Mouse (Mus musculus): ENCODE data around the gene Lrpprc.

Gene Lrpprc

DNA sequence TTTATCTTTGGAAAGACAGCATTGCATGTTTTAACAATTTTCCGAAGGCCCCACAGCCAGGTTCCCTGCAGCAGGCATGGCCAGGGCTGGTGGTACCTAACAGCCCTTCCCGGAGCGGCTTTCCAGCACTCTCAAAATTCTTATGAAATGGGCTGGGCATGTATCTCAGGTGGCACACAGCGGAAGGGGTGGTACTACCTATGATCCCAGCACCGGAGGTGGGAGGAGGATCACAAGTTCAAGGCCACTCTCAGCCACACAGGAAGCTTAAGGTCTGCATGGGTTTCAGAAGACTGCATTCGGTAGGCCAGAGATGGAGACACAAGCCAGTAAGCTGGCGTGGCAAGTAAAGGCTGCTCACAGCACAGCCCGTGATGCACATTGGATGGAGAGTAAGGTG is 31.6 kb downstream of the Lrpprc start:
- in situ Hi-C loops (cut with MboI), result no loop called here

DNA sequence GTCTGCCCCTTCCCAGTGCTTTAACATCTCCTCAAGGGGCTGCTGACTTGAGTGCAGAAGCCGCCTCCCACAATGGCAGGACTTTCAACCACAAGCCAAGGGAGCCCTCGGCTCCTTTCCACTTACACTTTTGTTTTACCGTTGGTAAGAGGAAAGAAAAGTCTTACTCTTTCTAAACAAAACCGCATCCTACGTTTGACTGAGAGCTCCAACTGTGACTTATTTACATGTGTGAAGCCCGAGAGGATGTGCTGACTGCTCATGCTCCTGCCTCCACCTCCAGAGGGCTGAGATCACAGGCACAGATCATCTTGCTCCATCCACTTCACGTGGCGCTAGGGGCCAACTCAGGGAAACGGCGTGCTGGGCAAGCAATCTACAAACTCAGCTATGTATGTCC is 32.2 kb downstream of the Lrpprc start:
- in situ Hi-C loops (cut with MboI), result no loop called here

DNA sequence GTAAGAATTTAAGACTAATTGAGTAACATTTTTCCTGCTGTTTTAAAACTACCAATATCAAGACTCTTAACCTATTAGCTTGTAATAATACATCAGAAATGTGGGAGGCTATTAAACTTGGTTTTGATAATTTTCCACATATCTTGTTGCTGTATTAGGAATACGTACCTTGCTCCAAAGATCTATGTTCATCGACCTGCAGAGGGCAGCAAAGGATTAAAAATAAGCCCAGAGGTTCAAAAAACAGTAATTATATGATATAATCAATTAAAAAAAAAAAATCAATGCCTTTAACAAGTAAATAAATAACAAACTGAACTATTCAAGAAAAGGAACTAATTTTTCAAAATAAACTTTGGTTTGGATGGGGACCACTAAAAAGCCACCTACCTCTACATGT is 34.5 kb downstream of the Lrpprc start:
- in situ Hi-C loops (cut with MboI), result no loop called here

DNA sequence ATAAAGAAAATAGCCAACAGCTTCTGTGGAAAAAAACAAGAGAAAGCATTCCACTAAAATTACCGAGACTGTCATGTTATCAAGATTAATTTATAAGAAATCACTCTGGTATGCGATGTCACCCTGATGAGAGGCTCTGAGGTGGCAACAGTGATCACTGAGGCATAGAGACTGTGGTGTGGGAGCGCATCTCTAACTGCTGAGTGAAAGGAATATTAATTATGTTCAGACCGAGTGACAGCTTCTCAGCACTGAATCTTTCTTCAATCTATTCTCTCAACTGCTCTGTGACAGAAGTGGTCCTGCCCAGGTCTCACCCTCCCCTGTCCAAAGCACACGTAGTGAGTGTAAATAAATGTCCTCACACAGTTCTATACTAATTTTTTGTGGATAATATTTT is 37.1 kb downstream of the Lrpprc start:
- in situ Hi-C loops (cut with MboI), result no loop called here

DNA sequence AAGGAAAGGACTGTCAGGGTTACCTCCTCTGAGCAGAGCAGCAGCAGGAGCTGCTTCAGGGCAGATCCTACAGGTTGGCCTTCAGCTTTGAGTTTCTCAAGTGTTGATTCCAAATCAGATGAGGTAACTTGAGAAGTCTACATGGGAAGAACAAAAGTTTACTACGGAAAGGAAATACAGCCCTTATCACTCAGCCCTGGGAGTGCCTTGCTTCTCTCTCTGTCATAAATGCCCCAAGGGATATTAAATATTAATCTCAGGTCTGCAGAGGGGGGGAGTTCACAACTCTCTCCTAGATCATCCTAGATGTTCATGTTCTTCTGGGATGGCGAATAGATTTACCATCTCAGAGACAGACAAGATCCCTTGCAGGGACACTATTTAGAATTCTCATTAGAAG is 38.3 kb downstream of the Lrpprc start:
- in situ Hi-C loops (cut with MboI), result no loop called here

DNA sequence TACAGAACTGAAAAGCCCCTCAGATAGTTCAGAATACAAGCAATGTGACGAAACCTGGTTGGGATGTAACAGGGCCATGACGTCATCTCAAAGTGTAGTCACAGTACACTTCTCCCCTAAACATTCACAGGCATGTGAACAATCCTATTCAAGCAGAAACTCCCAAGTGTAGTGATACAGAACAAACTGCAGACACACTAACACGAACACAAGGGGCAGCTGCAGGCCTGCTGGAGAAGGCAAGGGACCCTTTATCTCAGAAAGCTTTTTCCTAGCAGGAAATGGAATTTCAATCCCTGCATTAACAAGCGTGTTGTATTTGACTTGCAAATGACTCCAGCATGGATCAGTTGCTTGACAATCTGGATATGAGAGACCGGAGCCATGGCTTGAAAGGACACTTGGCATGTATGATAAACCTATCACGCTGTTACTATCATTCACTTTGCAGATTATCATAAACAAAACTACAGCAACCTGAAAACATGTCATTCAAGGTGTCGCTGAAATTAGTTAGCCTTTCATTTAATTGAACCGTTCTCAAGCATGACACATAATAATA is 38.9 kb downstream of the Lrpprc start:
- in situ Hi-C loops (cut with MboI), result no loop called here

DNA sequence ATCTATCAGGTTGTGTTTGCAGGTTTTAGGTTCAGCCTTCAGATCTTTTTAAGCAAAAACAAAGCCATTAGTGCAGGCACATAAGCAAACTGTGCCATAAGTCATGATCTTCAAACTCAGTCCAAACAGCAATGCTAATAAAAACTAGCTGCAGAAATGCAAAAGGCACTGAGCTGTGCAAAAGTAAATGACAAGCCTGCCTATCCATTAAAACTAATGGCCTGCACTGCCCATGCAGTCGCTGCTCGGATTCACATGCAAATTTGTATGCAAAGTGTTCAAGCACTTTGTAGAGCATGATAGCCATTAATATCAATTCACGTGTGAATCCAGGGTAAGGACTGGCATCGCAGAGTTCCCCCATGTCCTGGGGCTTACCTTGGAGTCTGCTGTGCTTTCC is 40.5 kb downstream of the Lrpprc start:
- in situ Hi-C loops (cut with MboI), result no loop called here

DNA sequence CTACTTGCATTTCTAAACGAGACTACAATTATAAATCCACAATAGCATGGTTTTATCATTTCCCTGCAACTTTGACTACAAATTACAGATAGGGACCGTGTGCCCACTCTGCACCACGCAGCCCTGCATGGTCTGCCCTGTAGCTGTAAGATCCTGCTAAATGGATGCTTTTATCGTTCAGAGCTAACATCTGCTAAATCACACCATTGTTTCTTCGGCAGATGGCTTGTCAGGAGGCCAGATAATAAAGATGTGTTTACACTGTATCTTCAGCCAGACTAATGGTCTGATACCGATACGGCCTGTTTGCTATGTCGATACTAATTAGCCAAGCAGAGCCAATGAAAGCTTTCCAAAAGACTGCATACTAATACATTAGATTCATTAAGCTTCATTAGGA is 41.3 kb downstream of the Lrpprc start:
- in situ Hi-C loops (cut with MboI), result no loop called here

DNA sequence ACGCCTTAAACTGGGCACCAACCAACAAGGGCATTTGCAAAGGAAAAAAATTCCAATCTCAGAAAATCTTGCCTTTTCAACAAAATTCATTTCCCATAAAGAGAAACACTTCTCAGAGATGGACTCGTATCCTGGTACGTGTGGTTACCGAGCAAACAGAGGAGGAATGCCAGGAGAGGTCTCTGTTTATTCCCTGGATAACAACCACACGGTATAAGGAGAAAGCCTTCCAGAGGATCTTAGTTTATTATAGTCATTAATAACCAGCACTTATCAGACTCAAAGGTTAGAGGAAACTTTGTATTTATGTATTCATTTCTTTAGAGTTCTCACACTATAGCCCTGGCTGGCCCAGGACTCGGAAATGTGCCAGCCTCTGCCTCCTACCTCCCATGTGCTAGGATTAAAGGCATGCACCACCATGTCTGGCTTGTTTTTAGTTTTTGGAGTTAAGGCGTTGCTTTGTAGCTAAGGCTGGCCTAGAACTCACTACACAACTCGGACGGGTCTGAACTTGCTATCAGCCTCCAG is 42.4 kb downstream of the Lrpprc start:
- in situ Hi-C loops (cut with MboI), result no loop called here

DNA sequence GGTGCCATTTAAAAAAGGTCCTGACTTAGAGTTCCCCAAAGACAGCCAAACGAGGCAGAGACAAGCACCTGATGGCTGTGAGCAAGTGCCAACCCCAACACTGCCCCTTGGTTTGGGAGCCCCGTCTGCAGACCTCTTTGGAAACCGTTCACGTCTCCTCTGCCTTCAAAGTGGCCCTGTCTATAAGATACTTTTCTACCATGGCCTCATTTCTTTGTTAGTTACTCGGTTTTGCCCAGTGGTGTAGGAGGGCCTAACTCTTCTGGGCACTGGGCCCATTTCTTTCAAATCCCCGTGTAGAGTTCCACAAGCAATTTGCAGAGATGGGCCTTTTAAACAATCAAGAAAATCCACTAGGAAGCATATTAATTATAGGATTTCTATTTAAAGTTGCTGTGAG is 43.4 kb downstream of the Lrpprc start:
- in situ Hi-C loops (cut with MboI), result no loop called here

DNA sequence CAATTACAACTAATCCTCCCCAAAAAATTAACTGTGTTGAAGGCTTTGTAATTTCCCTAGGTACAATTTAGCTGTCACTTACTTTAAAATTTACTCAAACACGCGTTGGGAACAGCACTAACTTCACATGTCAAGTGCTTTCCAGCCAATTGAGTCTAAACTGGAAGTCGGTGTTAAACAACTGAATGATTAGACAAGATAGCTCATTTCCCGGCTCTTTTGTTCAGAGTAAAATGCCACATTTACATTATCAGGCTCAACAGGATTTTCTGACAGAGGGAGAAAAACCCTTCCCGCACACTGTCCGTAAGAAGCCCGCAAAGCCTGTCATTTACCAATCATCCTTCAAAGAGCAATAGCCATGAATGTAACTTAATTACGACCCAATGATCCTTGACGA is 45.6 kb downstream of the Lrpprc start:
- in situ Hi-C loops (cut with MboI), result no loop called here

DNA sequence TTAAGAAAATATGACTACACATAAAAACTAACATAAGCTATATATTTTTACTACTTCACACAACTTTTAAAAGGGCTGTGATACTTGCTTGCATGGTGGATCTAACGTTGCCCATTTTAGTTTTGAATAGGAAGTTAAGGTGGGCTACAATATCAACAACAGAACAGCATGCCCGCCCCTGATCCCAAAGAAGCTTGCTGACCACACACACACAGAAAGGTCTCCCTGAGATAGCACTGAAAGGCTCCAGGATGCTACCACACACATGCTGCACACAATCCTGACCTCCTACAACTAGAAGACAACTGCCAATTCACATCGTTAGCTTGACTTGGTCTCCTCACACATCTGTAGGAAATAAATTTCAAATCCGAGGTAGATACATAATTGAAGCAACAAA is 46.3 kb downstream of the Lrpprc start:
- in situ Hi-C loops (cut with MboI), result no loop called here

DNA sequence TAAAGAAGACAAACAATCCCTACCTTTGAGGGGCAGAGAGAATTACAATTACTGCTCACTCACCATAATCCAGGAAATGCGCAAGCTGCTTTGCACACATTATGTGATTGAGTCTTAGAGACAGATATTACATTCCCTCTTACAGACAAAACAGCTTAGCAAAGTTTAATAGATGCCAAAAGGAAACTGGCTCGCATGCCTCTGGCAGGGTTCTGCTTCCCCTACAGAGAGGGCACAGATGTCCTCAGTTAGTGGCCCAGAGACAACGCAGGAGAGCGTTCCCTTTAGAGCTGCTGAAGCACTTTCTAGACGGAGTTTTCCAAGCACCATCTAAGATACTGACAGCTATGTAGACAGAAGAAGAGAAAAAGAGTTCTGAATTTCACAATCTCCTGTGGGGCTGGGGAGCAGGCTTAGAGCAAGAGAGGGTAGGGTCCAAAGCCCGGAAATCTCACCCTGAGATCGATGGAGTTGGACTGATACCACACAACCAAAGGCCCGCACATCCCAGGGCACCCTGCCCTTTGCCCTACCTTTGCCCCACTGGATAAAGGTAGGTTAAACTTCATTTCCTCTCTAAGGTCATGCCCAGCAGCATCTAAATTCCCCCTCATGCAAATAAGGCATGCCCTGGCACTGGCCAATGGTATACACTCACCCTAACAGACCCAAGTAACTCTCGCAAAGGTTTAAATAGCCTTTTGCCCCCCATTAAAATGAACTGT is 52.4 kb downstream of the Lrpprc start:
- in situ Hi-C loops (cut with MboI), result no loop called here

DNA sequence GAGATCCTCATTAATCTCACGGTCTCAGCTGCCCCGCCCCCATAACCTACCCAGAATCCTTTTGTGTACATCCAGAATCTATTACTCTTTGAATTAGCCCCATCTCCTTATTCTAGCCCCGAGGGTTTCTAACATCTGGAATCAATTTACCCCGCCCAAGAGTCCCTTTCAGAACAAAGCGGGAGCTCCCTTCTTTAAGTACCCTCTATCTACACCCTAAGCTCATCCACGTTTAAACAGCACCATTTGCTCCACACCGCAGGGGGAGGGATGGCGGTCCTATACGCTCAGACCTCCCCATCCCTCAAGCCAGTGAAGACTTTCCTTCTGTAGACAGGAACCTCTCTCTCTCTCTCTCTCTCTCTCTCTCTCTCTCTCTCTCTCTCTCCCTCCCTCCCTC is 53.9 kb downstream of the Lrpprc start:
- in situ Hi-C loops (cut with MboI), result no loop called here

DNA sequence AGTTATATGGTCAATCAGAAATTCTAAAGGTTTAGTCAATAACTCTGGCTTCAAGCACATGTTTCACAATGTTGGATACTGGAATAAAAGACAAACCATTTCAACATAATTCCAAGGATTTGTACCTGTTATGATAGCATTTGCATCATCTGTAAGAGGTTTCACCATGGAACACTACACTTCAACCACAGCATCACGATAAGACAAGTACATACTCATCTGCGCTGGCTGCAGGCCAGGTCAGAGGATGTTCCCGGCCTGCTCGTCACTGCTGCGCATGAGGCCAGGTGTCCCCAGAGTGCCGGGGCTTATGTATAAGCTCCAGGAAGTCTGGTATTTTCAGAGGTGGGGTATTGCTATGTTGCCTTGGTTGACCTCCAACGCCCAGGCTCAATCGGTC is 58.0 kb downstream of the Lrpprc start:
- in situ Hi-C loops (cut with MboI), result no loop called here

DNA sequence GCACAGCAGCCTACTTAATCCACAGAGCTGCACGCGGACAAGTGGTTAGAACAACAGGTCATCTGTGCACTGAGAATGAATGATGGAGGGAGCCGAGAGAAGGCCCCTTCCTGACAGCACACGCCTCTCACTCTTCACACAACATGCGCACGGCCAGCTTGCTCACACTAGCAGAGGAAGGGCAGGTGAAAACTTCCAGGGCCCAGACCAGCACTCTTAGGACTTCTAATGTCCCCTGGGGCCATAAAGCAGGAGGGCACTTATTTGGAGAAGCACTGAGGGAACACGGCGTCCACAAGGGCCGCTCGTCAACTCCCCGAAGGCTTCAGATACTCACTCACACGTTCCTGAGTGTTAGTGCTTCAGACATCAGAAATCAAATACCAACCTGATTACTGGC is 59.2 kb downstream of the Lrpprc start:
- in situ Hi-C loops (cut with MboI), result no loop called here

DNA sequence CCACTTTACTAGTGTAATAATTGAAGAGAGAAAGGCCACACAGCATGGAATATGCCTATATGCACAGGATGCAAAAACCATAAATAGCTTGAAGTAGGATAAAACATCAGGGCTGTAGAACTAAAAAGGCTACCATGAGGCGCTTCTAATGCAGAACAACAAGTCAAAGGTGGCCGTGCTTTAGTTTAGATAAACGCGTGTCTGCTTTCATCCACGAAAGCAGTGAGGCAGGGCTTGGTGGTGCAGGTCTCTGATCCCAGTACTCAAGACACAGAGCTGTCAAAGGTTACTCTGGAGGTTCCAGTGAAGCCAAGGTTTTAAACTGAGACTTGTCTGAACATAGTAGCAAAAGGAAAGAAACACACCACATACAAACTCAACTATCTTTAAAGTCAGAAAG is 61.4 kb downstream of the Lrpprc start:
- in situ Hi-C loops (cut with MboI), result no loop called here

DNA sequence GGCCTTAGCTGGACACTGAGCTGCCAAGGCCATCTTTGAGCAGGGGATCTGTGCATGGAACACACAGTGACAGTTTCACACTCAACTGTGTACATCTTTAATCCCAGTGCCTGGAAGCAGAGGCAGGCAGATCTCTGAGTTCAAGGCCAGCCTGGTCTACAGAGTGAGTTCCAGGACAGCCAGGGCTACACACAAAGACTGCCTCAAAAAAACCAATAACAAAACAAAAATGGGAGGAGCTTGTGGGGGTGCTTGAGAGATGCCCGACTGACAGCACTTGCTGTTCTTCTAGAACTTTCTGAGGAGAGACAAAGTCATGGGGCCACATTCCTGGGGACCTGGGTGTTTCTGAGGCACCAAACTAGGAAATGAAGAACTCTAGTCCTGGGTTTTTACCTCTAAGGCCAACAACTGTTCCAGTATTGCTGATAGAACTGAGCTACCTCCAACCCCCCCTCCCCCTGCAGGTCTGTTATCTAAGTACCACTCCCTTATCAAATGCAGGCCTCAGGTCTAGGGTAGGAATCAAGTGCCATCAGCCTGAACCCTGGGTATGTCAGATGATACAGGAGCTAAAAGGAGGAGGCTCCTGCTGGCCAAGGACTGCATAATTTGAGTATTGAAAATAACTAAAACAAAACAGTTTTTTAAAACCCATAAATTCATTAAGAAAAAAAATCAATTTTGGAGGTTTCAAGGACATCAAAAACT is 62.2 kb downstream of the Lrpprc start:
- in situ Hi-C loops (cut with MboI), result no loop called here

DNA sequence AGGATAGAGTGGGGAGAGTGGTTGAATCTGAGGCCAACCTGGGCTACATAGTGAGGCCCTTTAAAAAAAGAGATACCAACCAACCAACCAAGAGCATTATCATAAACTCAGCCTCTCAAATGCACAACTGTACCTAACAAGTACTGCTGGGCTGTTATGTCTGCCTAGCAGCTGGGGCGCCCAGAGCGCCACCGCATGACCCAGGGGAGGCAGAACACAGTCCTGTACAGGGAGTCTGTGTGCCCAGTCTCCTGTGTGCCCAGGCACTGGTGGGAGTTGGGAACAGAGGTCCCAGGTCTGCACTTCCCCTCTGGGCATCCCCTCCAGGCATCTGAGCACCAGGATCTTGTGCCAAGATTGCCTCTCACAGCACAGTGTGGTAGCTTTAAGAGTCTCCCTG is 65.4 kb downstream of the Lrpprc start:
- in situ Hi-C loops (cut with MboI), result no loop called here

DNA sequence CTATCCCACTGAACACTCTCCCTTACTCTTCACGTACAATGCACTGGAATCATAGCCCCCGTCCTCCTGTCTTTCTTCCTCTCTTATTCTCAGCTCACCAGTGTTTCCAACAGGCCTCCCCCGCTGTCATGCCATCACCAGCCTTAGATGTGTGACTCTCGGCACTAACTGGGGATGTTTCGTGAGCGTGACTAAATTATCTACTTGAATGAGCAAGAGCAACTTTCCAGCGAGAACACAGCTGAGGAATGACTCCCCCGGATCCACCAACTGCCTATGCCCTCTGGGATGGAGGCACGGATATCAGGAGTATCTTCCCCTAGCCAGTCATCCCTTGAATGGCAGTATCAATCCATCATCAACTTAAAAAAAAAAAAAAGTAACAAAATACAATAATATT is 66.6 kb downstream of the Lrpprc start:
- in situ Hi-C loops (cut with MboI), result no loop called here

DNA sequence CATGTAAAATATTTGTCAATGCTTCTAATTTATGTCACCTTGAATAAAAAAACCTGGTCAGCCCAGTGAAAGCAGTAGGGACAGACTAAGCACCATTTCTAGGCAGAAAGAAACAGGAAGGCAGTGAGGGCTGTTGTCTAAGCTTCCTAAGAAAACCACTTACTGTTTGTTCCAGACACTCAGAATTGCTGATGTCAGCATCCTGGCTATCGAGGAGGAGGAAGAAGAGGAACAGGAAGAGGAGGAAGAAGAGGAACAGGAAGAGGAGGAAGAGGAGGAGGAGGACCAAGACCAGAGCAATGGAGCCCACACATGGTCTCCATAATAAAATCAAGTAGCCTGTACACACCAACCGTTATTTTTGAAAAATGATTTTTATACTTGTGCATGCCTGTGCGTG is 71.5 kb downstream of the Lrpprc start:
- in situ Hi-C loops (cut with MboI), result no loop called here

DNA sequence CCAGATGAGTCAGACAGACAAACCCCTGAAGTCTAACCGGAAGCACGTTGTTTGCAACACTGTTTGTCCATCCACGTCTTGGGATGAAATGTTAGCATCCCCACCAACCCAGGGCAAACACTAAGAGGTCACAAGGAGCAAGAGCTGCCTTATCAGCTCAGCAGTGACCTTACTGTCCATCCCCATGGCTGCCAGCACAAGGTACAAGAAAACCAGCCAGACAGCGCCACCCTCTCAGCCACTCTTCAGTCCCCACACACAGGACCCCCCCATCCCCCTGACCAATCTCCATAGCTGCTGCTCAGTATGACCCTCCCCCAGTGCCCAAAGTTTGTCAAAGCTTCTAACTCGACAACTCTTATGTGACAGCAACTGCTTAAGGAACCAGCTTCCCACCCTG is 73.2 kb downstream of the Lrpprc start:
- in situ Hi-C loops (cut with MboI), result no loop called here

DNA sequence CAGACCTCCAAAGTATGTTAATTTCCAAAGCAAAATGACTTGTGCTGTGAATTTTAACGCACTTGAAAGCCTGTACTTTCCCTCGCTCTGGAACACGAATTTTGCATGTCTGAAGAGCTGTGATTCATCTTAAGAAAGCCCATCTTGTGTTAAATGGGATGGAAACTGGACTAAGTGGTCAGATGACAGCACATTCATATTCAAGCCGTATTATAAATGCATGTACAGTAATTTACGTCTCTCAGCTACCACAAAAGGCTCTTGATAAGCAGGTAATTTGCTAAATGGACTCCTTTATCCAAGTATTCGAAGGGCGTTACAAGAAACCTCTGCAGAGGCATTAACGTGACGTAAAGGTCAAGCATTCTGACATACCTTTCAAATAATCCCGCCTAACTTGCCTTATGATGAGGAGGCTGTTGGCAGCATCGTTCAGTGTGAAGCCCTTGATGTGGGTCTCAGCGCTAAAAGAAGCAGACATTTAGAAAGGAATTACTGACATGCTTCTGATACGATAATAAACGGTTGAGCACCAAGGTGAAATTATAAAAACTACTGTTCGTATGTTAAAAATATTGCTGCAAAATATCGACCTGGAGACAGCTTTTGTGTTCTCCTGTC is 74.2 kb downstream of the Lrpprc start:
- in situ Hi-C loops (cut with MboI), result no loop called here
